Mouse (Mus musculus): ENCODE measurements around the gene Mgmt. TPM values are rescaled to one million over a fixed set of nuclear protein-coding genes. Genes with fewer than 3 reads are reported as not detected.

Gene Mgmt
- polyA plus RNA-seq, 1 experiment = 1.6 TPM

- Histone ChIP-seq H3K4me1 (ENCODE audit: control insufficient read depth, insufficient read depth, insufficient read length) (no peaks in the 10 kb centered on the region; the same call in 1 of the 2 replicates), H3K36me3 (ENCODE audit: control insufficient read depth, insufficient read depth, low read length) (no peaks in the 10 kb centered on the region), H3K27ac (ENCODE audit: insufficient read depth, low read length) (no peak overlapping the region), H3K4me3 (ENCODE audit: extremely low read depth, insufficient read depth, insufficient read length) (no peak overlapping the region), H3K27me3 (ENCODE audit: control insufficient read depth, insufficient read depth, low read length) (no peaks in the 10 kb centered on the region)
- 87% methylated on average over 11 of the region's 11 CpGs for WGBS
- no peak for DNase-seq (ENCODE audit: low read depth in 1 of 2, low spot score in 2 of 2)
- TF ChIP-seq CTCF (IDR thresholded peaks at IDR 0.05; ENCODE audit: extremely low read depth, insufficient read depth, insufficient read length, insufficient replicate concordance) (no peak), POLR2A (IDR thresholded peaks at IDR 0.05; ENCODE audit: low read depth, low read length) (no peak)
Measured at GRCm38 (mm10) chr7:136871535-136871934, 22.9 kb upstream of the Mgmt start.

GRCm38 (mm10) chr7:136872059-136872458 lies 22.4 kb upstream of the Mgmt start:
- Histone ChIP-seq H3K27me3 (ENCODE audit: control insufficient read depth, insufficient read depth, low read length) (no peaks in the 10 kb centered on the region), H3K36me3 (ENCODE audit: control insufficient read depth, insufficient read depth, low read length) (no peaks in the 10 kb centered on the region), H3K4me3 (ENCODE audit: extremely low read depth, insufficient read depth, insufficient read length) (no peak overlapping the region), H3K27ac (ENCODE audit: insufficient read depth, low read length) (no peak overlapping the region), H3K4me1 (ENCODE audit: control insufficient read depth, insufficient read depth, insufficient read length) (no peaks in the 10 kb centered on the region; the same call in 1 of the 2 replicates)
- DNase-seq (ENCODE audit: low read depth in 1 of 2, low spot score in 2 of 2) = peak; percentile 19 to 59
- TF ChIP-seq POLR2A (IDR thresholded peaks at IDR 0.05; ENCODE audit: low read depth, low read length) (no peak), CTCF (IDR thresholded peaks at IDR 0.05; ENCODE audit: extremely low read depth, insufficient read depth, insufficient read length, insufficient replicate concordance) (no peak)
- 25% methylated on average over 8 of the region's 8 CpGs for WGBS

- no peak overlapping the region for H3K4me3 ChIP-seq (ENCODE audit: extremely low read depth, insufficient read depth, insufficient read length)
- 36% methylated on average over 1 of the region's 1 CpGs for WGBS
- no peaks in the 10 kb centered on the region for H3K27me3 ChIP-seq (ENCODE audit: control insufficient read depth, insufficient read depth, low read length)
- no peaks in the 10 kb centered on the region for H3K36me3 ChIP-seq (ENCODE audit: control insufficient read depth, insufficient read depth, low read length)
- no peaks in the 10 kb centered on the region; the same call in 1 of the 2 replicates for H3K4me1 ChIP-seq (ENCODE audit: control insufficient read depth, insufficient read depth, insufficient read length)
- H3K27ac ChIP-seq (ENCODE audit: insufficient read depth, low read length) = no peak overlapping the region
- no peak for DNase-seq (ENCODE audit: low read depth in 1 of 2, low spot score in 2 of 2)
- TF ChIP-seq CTCF (IDR thresholded peaks at IDR 0.05; ENCODE audit: extremely low read depth, insufficient read depth, insufficient read length, insufficient replicate concordance) (no peak), POLR2A (IDR thresholded peaks at IDR 0.05; ENCODE audit: low read depth, low read length) (no peak)
Measured at GRCm38 (mm10) chr7:136874396-136874795, 20.0 kb upstream of the Mgmt start.

GRCm38 (mm10) chr7:136880386-136880785 lies 14.0 kb upstream of the Mgmt start:
- no peak overlapping the region for H3K4me3 ChIP-seq (ENCODE audit: extremely low read depth, insufficient read depth, insufficient read length)
- H3K27me3 ChIP-seq (ENCODE audit: control insufficient read depth, insufficient read depth, low read length) = no peaks in the 10 kb centered on the region
- no peak for TF ChIP-seq POLR2A (IDR thresholded peaks at IDR 0.05; ENCODE audit: low read depth, low read length)
- no peak for TF ChIP-seq CTCF (IDR thresholded peaks at IDR 0.05; ENCODE audit: extremely low read depth, insufficient read depth, insufficient read length, insufficient replicate concordance)
- H3K4me1 ChIP-seq (ENCODE audit: control insufficient read depth, insufficient read depth, insufficient read length) = no peaks in the 10 kb centered on the region
- no peaks in the 10 kb centered on the region for H3K36me3 ChIP-seq (ENCODE audit: control insufficient read depth, insufficient read depth, low read length)
- 96% methylated on average over 4 of the region's 4 CpGs for WGBS
- DNase-seq (ENCODE audit: low read depth in 1 of 2, low spot score in 2 of 2) = no peak
- no peak overlapping the region for H3K27ac ChIP-seq (ENCODE audit: insufficient read depth, low read length)

- no peak for DNase-seq (ENCODE audit: low read depth in 1 of 2, low spot score in 2 of 2)
- 89% methylated on average over 6 of the region's 6 CpGs for WGBS
- Histone ChIP-seq H3K27ac (ENCODE audit: insufficient read depth, low read length) (no peak overlapping the region), H3K36me3 (ENCODE audit: control insufficient read depth, insufficient read depth, low read length) (no peaks in the 10 kb centered on the region), H3K4me3 (ENCODE audit: extremely low read depth, insufficient read depth, insufficient read length) (no peak overlapping the region), H3K27me3 (ENCODE audit: control insufficient read depth, insufficient read depth, low read length) (no peaks in the 10 kb centered on the region), H3K4me1 (ENCODE audit: control insufficient read depth, insufficient read depth, insufficient read length) (no peaks in the 10 kb centered on the region)
- TF ChIP-seq CTCF (IDR thresholded peaks at IDR 0.05; ENCODE audit: extremely low read depth, insufficient read depth, insufficient read length, insufficient replicate concordance) (no peak), POLR2A (IDR thresholded peaks at IDR 0.05; ENCODE audit: low read depth, low read length) (no peak)
Measured at GRCm38 (mm10) chr7:136888161-136888560, 6.3 kb upstream of the Mgmt start.

GRCm38 (mm10) chr7:136895356-136895755 lies 942 bp downstream of the Mgmt start:
- TF ChIP-seq POLR2A (IDR thresholded peaks at IDR 0.05; ENCODE audit: low read depth, low read length) (no peak), CTCF (IDR thresholded peaks at IDR 0.05; ENCODE audit: extremely low read depth, insufficient read depth, insufficient read length, insufficient replicate concordance) (no peak)
- no peak for DNase-seq (ENCODE audit: low read depth in 1 of 2, low spot score in 2 of 2)
- H3K27ac ChIP-seq (ENCODE audit: insufficient read depth, low read length) = no peak overlapping the region
- H3K4me3 ChIP-seq (ENCODE audit: extremely low read depth, insufficient read depth, insufficient read length) = no peak overlapping the region
- no peaks in the 10 kb centered on the region for H3K27me3 ChIP-seq (ENCODE audit: control insufficient read depth, insufficient read depth, low read length)
- 93% methylated on average over 1 of the region's 1 CpGs for WGBS
- H3K36me3 ChIP-seq (ENCODE audit: control insufficient read depth, insufficient read depth, low read length) = no peaks in the 10 kb centered on the region
- peaks cover 8% of the 10 kb centered on the region; the same call in 1 of the 2 replicates for H3K4me1 ChIP-seq (ENCODE audit: control insufficient read depth, insufficient read depth, insufficient read length)

GRCm38 (mm10) chr7:136895851-136896250 lies 1.4 kb downstream of the Mgmt start:
- Histone ChIP-seq H3K4me1 (ENCODE audit: control insufficient read depth, insufficient read depth, insufficient read length) (peaks cover 8% of the 10 kb centered on the region; the same call in 1 of the 2 replicates), H3K36me3 (ENCODE audit: control insufficient read depth, insufficient read depth, low read length) (no peaks in the 10 kb centered on the region), H3K27me3 (ENCODE audit: control insufficient read depth, insufficient read depth, low read length) (no peaks in the 10 kb centered on the region), H3K27ac (ENCODE audit: insufficient read depth, low read length) (no peak overlapping the region), H3K4me3 (ENCODE audit: extremely low read depth, insufficient read depth, insufficient read length) (no peak overlapping the region)
- DNase-seq (ENCODE audit: low read depth in 1 of 2, low spot score in 2 of 2) = no peak
- TF ChIP-seq CTCF (IDR thresholded peaks at IDR 0.05; ENCODE audit: extremely low read depth, insufficient read depth, insufficient read length, insufficient replicate concordance) (no peak), POLR2A (IDR thresholded peaks at IDR 0.05; ENCODE audit: low read depth, low read length) (no peak)
- 92% methylated on average over 7 of the region's 7 CpGs for WGBS
